Mouse (Mus musculus): Measurements from ENCODE around the gene Rtcb. TPM values are rescaled to one million over a fixed set of nuclear protein-coding genes. Genes with fewer than 3 reads are reported as not detected.

The Rtcb gene
- total RNA-seq, 2 experiments from 2014 or later: 101 to 110 TPM

DNA sequence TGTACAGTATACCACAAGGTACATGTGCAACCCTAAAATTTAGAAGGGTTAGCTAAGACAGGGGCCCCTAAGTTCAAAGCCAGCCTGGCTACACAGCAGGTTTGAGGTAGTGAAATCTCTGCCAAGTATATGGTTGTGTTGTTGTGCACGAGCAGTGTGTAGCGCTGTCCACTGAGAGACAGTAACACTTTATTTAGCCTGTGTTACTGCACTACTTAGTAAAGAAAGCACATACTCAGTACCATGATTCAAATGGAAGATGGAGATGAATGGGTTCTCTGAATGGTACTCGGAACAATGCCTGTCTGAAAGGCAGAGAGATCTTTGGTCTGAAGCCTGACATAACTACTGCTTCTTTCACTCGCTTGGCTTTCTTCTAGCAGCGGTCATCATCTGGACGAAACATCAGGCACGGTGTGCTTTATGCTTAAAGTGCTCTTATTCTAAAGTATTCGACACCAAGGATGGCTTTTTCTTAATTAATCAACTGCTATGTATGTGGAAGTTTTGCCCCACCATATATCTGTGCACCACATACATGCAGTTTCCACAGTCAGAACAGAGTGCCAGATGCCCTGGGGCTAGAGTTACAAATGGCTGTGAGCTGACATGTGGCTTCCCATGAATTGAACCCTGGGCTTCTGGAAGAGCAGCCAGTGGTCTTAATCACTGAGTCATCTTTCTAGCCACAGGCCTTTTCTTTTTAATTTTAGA, 9.0 kb downstream of the Rtcb start:
- DNase-seq (ENCODE audit: extremely low spot score in 1 of 2, low spot score in 1 of 2): no peak

DNA sequence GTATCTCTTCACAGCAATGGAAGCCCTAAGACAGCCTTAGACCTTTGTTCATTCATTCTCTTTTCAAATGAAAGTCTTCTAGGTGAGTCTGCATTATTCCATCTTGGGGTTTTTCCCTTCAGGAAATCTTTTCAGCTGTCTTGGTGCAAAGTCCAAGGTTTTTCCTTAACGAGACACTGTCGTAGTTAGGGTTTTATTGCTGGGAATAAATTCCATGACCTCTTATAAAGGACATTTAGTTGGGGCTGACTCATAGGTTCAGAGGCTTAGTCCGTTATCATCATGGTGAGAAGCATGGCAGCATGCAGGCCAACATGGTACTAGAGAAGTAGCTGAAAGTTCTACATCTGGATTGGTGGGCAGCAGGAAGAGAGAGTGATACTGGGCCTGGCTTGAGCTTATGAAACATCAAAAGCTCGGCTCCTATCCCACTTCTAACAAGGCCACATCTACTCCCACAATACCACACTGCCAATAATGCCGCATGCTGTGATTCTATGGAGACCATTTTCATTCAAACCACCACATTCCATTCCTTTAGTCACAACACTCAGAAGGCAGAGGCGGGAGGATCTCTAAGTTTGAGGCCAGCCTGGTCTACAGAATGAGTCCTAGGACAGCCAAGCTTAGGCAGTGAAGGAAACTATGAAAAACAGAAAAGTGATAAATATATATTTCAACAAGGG, 21.2 kb downstream of the Rtcb start:
- DNase-seq (ENCODE audit: extremely low spot score in 1 of 2, low spot score in 1 of 2): no peak

DNA sequence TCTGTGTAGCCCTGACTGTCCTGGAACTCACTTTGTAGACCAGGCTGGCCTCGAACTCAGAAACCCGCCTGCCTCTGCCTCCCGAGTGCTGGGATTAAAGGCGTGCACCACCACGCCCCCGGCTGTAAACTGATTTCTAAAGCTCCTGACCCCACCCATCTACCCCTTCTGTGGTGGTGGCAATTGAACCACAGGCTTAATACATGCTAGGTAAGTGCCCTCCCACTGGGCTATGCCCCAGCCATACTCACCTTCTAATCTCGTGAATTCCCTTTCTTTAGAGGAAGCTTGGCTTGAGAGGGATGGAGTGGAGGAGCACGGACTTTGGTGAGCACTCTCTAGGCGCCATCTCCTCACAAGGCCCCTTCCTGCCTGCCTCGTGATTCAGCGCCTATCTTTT, 27.7 kb downstream of the Rtcb start:
- DNase-seq (ENCODE audit: extremely low spot score in 1 of 2, low spot score in 1 of 2): no peak

DNA sequence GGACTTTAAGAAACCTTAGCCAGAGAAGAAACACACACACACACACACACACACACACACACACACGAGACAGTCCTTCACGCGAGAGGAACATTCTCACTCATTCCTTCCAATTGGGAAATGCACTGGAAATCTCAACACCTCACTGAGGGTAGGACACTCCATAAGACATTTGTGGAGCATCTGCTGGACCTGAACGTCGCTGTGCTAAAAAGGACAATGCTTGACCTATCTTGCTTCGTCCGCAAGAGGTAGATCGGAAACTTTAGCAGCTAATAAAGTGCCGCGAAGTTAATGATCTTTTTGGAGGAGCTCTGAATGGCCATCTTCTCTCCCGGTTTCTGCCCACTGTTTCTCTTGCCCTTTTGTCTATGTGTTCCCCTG, 28.4 kb downstream of the Rtcb start:
- DNase-seq (ENCODE audit: extremely low spot score in 1 of 2, low spot score in 1 of 2): no peak

DNA sequence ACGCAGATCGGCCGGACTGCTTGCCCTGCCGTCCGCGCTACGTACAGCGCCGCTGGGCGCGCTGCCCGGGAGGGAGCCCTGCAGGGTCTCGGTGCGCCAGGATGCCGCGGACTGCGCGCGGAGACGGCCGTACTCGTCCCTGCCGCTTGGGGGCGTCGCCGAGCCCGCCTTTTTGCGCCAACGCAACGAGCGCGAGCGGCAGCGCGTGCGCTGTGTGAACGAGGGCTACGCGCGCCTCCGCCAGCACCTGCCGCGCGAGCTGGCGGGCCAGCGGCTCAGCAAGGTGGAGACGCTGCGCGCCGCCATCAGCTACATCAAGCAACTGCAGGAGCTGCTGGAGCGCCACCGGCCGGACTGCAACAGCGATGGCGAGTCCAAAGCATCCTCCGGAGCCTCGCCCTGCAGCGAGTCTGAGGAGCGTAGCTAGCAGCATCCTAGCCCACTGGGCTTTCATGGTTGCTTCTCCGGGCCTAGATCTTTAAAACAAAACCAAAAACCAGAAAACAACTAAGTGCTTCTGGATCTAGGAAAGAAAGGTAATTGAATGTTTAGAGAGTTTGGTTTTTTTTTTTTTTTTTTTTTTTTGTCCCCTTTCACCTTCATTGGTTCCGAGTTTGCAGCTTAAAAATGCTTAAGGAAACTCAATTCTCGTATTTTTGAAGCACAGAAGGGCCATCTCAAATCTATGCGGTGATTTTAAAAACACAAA, 29.0 kb downstream of the Rtcb start:
- DNase-seq (ENCODE audit: extremely low spot score in 1 of 2, low spot score in 1 of 2): peak; percentile 67 to 78

DNA sequence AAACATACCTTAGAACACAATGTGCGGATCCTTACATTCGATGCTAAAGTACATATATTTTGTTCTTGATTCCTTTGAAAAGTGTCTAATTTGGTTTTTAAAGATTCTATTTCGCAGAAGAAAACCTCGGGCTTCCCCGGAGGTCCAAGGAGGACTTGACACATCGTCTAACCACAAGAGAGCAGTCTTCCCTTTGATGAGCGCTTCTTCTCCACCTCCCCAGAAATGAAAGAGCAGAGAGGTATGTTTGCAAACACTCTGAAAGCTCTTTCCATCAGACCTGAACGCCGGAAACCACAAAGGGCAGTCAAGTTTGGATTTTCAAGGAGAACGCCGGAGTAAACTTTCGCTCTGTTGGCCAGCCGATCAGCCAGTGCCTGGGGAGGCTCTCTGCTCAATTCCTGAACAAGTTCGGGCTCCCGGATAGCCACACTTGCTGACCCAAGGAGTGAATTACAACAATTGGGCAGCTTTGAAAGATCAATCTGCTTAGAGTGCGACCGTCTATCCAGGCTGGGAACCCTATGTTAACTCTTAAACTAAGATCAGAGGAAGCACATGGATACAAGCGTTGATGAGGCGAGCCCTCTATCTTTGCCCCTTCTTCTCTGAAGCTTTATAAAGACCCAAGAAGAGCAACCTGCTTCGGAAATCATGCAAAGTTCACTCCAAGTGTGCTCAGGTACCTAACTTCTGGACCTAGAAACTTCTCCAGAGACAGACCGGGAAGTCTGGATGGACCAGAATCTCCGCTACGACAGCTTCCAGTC, 29.8 kb downstream of the Rtcb start, which contains the start of gene Ascl4:
TSS of gene Ascl4 (plus strand) at position 6 of the 770 bp plus-strand sequence.
- peak in 1 of 2 experiments; percentile 11 for DNase-seq (ENCODE audit: extremely low spot score in 1 of 2, low spot score in 1 of 2)

DNA sequence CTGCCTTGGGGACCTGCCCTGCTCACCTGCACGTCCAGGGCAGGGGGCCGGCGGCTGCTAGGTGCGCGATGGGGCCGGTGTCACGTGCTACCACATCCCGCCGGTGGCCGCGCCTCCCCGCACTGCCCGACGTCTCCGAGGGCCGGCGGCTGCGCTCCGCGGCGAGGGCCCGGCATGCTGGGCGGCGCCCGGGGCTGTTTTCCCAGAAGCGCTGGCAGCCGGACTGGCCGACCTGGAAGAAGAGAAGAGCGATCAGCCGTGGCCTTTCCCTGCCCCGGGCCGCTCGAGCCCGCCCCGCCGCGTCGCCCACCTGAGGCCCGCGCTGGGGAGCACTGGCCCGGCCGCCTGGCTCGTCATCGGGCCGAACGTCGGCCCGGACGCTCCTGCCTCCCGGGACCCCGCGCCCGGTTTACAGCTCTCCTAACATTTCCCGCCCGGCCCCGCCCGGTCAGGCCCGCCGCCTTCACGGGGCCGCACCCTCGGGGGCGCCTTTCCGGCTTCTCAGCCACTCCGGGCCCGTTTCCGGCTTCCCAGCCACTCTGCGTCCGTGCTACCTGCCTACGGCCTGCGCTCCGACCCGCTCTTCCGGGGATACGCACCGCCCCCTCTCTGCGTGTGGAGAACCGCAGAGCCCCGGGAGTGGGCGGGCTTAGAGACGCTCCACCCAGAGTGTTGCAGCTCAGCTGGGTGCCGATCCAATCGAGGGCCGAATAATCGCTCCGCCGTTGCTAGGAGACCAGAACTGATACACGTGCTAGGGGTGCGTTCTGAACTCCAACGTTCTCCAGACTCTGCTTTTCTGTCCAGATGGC, 40.9 kb downstream of the Rtcb start, which contains the start of gene Prdm4:
TSS of gene Prdm4 (minus strand) at position 645 of the 812 bp plus-strand sequence.
- peak; percentile 76 to 87 for DNase-seq (ENCODE audit: extremely low spot score in 1 of 2, low spot score in 1 of 2)

Other genes with a start within 250 kb of the Rtcb start
- gene Pwp1, start 128.3 kb downstream of the Rtcb start, total RNA-seq (2021): 10 to 100 TPM; 18.5 to 21.7 TPM
- gene Prdm4, start 40.7 kb downstream of the Rtcb start, total RNA-seq (2021): 10 to 100 TPM; 22.2 to 29.6 TPM
- gene Ascl4, start 30.1 kb downstream of the Rtcb start, total RNA-seq (2021): under 1 TPM; 0.70 to 0.98 TPM
- gene Bpifc, start 54.1 kb upstream of the Rtcb start, total RNA-seq (2021): under 1 TPM in 1 of 2 experiments, not detected in 1; 0.10 TPM
- gene Fbxo7, start 64.1 kb upstream of the Rtcb start, total RNA-seq (2021): 10 to 100 TPM; 22.1 to 24.0 TPM

All from layer of hippocampus, postnatal 25 days (tissue).